ENCODE assay signal across 8 mouse cellular contexts in genomic region chr2:55818220-55818619, GRCm38 (mm10).
DNase-seq lines count a peak whose midpoint lies in the region; ATAC-seq and TF ChIP-seq lines count a peak whose summit lies in the region.
"Had no signal": no experiment of that assay in that cellular context is flagged by ENCODE, and none has a peak within 500 bp of the region (broad histone marks: within the 10 kb centered on the region; RNA-seq: fewer than 3 reads in every experiment).

No protein-coding gene starts in this region.

- no peaks in the 10 kb centered on the region for H3K9me3 ChIP-seq in lung, postnatal 0 days (ENCODE audit: low read length)
- H3K9me3 ChIP-seq in embryonic facial prominence, embryonic 13.5 days, result no peaks in the 10 kb centered on the region
- H3K9me3 ChIP-seq in hindbrain, embryonic 14.5 days (ENCODE audit: control insufficient read depth, low read length), result no peaks in the 10 kb centered on the region
- H3K9me3 ChIP-seq: liver, embryonic 15.5 days had no signal

- no peaks in the 10 kb centered on the region for H3K27me3 ChIP-seq in lung, postnatal 0 days (replicated peaks; ENCODE audit: insufficient read depth, low read length)
- no peaks in the 10 kb centered on the region for H3K27me3 ChIP-seq in embryonic facial prominence, embryonic 13.5 days
- no peaks in the 10 kb centered on the region for H3K27me3 ChIP-seq in hindbrain, embryonic 14.5 days (ENCODE audit: control insufficient read depth, insufficient read depth, low read length)
- H3K27me3 ChIP-seq: liver, embryonic 15.5 days had no signal

- no peak for TF ChIP-seq CTCF in lung, postnatal 0 days (IDR thresholded peaks at IDR 0.05)

- no peak overlapping the region for H3K9ac ChIP-seq in lung, postnatal 0 days (replicated peaks; ENCODE audit: low read depth)
- H3K9ac ChIP-seq in embryonic facial prominence, embryonic 13.5 days, result no peak overlapping the region
- no peak overlapping the region for H3K9ac ChIP-seq in hindbrain, embryonic 14.5 days
- H3K9ac ChIP-seq: liver, embryonic 15.5 days had no signal

- ATAC-seq in lung, postnatal 0 days, result no peak
- ATAC-seq in embryonic facial prominence, embryonic 13.5 days (ENCODE audit: insufficient number of reproducible peaks, insufficient read depth, low FRiP score, low TSS enrichment, low read depth), result peak; percentile 80; the same call in 1 of the 2 replicates
- ATAC-seq in hindbrain, embryonic 14.5 days (ENCODE audit: low FRiP score), result peak; percentile 87

- no peaks in the 10 kb centered on the region for H3K4me1 ChIP-seq in lung, postnatal 0 days (ENCODE audit: insufficient read depth, low read depth, low read length)
- H3K4me1 ChIP-seq in embryonic facial prominence, embryonic 13.5 days, result no peaks in the 10 kb centered on the region
- H3K4me1 ChIP-seq in hindbrain, embryonic 14.5 days (replicated peaks; ENCODE audit: control insufficient read depth, insufficient read depth, low read length), result peaks cover 3% of the 10 kb centered on the region; the same call in 1 of the 2 replicates
- H3K4me1 ChIP-seq: liver, embryonic 15.5 days had no signal

- H3K4me3 ChIP-seq in lung, postnatal 0 days (ENCODE audit: low read depth, low read length), result no peak overlapping the region
- no peak overlapping the region for H3K4me3 ChIP-seq in embryonic facial prominence, embryonic 13.5 days
- H3K4me3 ChIP-seq in hindbrain, embryonic 14.5 days (replicated peaks; ENCODE audit: low read length), result no peak overlapping the region
- H3K4me3 ChIP-seq: liver, embryonic 15.5 days had no signal

- no peaks in the 10 kb centered on the region for H3K36me3 ChIP-seq in lung, postnatal 0 days (ENCODE audit: insufficient read depth, low read length)
- H3K36me3 ChIP-seq in embryonic facial prominence, embryonic 13.5 days, result no peaks in the 10 kb centered on the region
- H3K36me3 ChIP-seq in hindbrain, embryonic 14.5 days (replicated peaks; ENCODE audit: control insufficient read depth, insufficient read depth), result no peaks in the 10 kb centered on the region
- H3K36me3 ChIP-seq: liver, embryonic 15.5 days had no signal

- no peak overlapping the region for H3K27ac ChIP-seq in lung, postnatal 0 days (ENCODE audit: low read length)
- H3K27ac ChIP-seq in embryonic facial prominence, embryonic 13.5 days, result peak overlapping the region; percentile 34; the same call in 1 of the 2 replicates
- H3K27ac ChIP-seq in hindbrain, embryonic 14.5 days, result peak overlapping the region; percentile 39; the same call in 1 of the 2 replicates
- H3K27ac ChIP-seq: liver, embryonic 15.5 days had no signal

- 40% methylated on average over 7 of the region's 7 CpGs for WGBS in lung, postnatal 0 days
- WGBS in embryonic facial prominence, embryonic 13.5 days, result 16% methylated on average over 7 of the region's 7 CpGs
- 11% methylated on average over 7 of the region's 7 CpGs for WGBS in hindbrain, embryonic 14.5 days

- peak overlapping the region; percentile 23; the same call in 1 of the 2 replicates for H3K4me2 ChIP-seq in lung, postnatal 0 days (replicated peaks; ENCODE audit: low read depth, low read length)
- peak overlapping the region; percentile 23; the same call in 1 of the 2 replicates for H3K4me2 ChIP-seq in embryonic facial prominence, embryonic 13.5 days
- peak overlapping the region; percentile 26 for H3K4me2 ChIP-seq in hindbrain, embryonic 14.5 days (replicated peaks)
- H3K4me2 ChIP-seq: liver, embryonic 15.5 days had no signal

- DNase-seq in lung, postnatal 0 days (ENCODE audit: low spot score), result peak; percentile 12
- DNase-seq in lung, adult 18-20 months, result no peak
- DNase-seq in hindbrain, embryonic 14.5 days (ENCODE audit: low spot score), result peak; percentile 68
- DNase-seq in mesoderm, embryonic 11.5 days (ENCODE audit: low read depth, low spot score), result peak; percentile 27
- DNase-seq in natural killer cell, adult 2 months (ENCODE audit: low spot score in 2 of 2), result no peak
- DNase-seq in thymus, adult 18-20 months, result no peak

- no peak for TF ChIP-seq EP300 in lung, postnatal 0 days (IDR thresholded peaks at IDR 0.05)

Comparison
In these comparisons a context has a peak if more than half of its experiments do, and no peak if none do; other contexts are left out.
1. DNase-seq: peak in lung, postnatal 0 days (single experiment), hindbrain, embryonic 14.5 days (single experiment) and mesoderm, embryonic 11.5 days (single experiment); none in lung, adult 18-20 months (0 of 2), natural killer cell, adult 2 months (0 of 2) and thymus, adult 18-20 months (0 of 2).
2. Peak in every context shown above with its lines, with median percentiles within 50 percentile points of each other: H3K4me2 ChIP-seq.